Mouse (Mus musculus) kidney, adult 2 months (tissue): ENCODE results near the gene Bmp8b.

Experiments
- CTCF ChIP-seq: fragments of 200-500 bp; conservative IDR thresholded peaks from 2 replicates; pipeline ENCODE4 v1.5.1; 2011; ENCODE audit warnings: low read depth, mild to moderate bottlenecking, control low read depth, low read length, moderate library complexity, mixed read lengths; ENCODE audit not compliant: insufficient read depth, insufficient read length
- POLR2A ChIP-seq: fragments of 200-500 bp; IDR thresholded peaks from one replicate; pipeline ENCODE4 v1.6.1; 2011; ENCODE audit warnings: low read depth, low read length, control low read depth

- TF ChIP-seq CTCF, result no peak
- no peak for TF ChIP-seq POLR2A
Observed at GRCm38 (mm10) chr4:123106864-123107263, 1.9 kb downstream of the Bmp8b start.
